Mouse (Mus musculus) heart, adult 2 months (tissue): ENCODE results near the gene Opn1sw. TPM values are rescaled to one million over a fixed set of nuclear protein-coding genes. Genes with fewer than 3 reads are reported as not detected.
"Not testable (repeated sequence)": the region's sequence is repeated elsewhere in the genome, so short reads cannot be mapped to it uniquely, and the experiment has no call there.

Source experiments
- DNase-seq, 2 experiments: peaks; one replicate each; pipeline ENCODE4 v3.0.0; 2021
- H3K27ac ChIP-seq: fragments of 200-600 bp; 2 replicates; pipeline ENCODE4 v1.8.1; 2022
- H3K27me3 ChIP-seq: fragments of 200-500 bp; 2 replicates; pipeline ENCODE4 v1.6.1; 2012; ENCODE audit warnings: mild to moderate bottlenecking, low read length, inconsistent platforms, mixed read lengths; ENCODE audit not compliant: control insufficient read depth, insufficient read depth
- H3K36me3 ChIP-seq: fragments of 200-500 bp; 2 replicates; pipeline ENCODE4 v1.6.1; 2012; ENCODE audit warnings: low read length, inconsistent platforms; ENCODE audit not compliant: control insufficient read depth, insufficient read depth
- H3K4me1 ChIP-seq: fragments of 200-500 bp; 2 replicates; pipeline ENCODE4 v1.6.1; 2011; ENCODE audit warnings: low read length; ENCODE audit not compliant: control insufficient read depth, insufficient read depth
- H3K4me3 ChIP-seq: fragments of 200-600 bp; 2 replicates; pipeline ENCODE4 v1.8.1; 2022
- H3K79me2 ChIP-seq: fragments of 200-500 bp; replicated peaks from 2 replicates; pipeline ENCODE4 v1.6.1; 2012; ENCODE audit warnings: mild to moderate bottlenecking, inconsistent platforms, low read length, moderate library complexity, mixed read lengths; ENCODE audit not compliant: control insufficient read depth, insufficient read depth
- H3K9ac ChIP-seq: fragments of 200-500 bp; 2 replicates; pipeline ENCODE4 v1.6.1; 2012; ENCODE audit warnings: low read depth, mild to moderate bottlenecking, control low read depth, inconsistent platforms, low read length, mixed read lengths
- CTCF ChIP-seq: fragments of 200-600 bp; IDR thresholded peaks from 2 replicates; pipeline ENCODE4 v1.8.1; 2022; ENCODE audit warnings: antibody characterized with exemption, mild to moderate bottlenecking, moderate library complexity
- EP300 ChIP-seq: fragments of 200-500 bp; IDR thresholded peaks from 2 replicates; pipeline ENCODE4 v1.6.1; 2011; ENCODE audit warnings: low read depth, low read length, control low read depth; ENCODE audit not compliant: insufficient read depth
- POLR2A ChIP-seq: fragments of 200-500 bp; IDR thresholded peaks from 2 replicates; pipeline ENCODE4 v1.6.1; 2011; ENCODE audit warnings: mild to moderate bottlenecking, low read depth, low read length, control low read depth; ENCODE audit not compliant: insufficient read depth
- WGBS: fragments of 180-500 bp; shearing (Covaris S2); methylation state at CpG from one replicate; pipeline ENCODE4 v1.1.7; 2018; 5-methylcytosine and 5-hydroxymethylcytosine counted together
- intact Hi-C: fragments of 180-260 bp; cut with DNase I; formaldehyde crosslinking; loops from one replicate; pipeline ENCODE4 v1.15.1; 2025
- polyA plus RNA-seq: library from polyadenylated mRNA; depleted of rRNA; stranded (reverse); fragments of >200 nt; gene quantifications from 2 replicates; pipeline ENCODE4 v1.2.3, GENCODE M21; 2012
- total RNA-seq, 2 experiments: library from RNA; stranded (reverse); gene quantifications; 2 replicates each; pipeline ENCODE4 v1.2.3; 2021

Opn1sw gene
- total and polyA plus RNA-seq, 3 experiments: not detected

DNA sequence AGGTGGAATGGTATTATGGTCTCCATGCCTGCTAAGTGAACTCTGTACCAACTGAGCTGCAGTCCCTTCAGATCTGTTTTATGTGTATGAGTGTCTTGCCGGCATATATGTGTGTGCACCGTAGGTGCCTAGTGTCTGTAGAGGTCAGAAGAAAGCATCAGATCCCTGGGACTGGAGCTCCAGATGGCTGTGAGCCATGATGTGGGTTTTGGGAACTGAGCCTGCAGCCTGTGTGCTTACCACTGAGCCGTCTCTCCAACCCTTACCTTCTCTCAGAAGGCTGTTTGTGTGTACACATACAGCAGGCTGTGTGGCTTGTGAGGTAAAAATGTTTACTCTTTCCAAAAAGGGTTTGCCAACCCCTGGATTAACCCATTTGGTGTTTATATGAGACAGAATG is 28.9 kb downstream of the Opn1sw start:
- peak overlapping the region; percentile 74 for H3K27ac ChIP-seq
- H3K36me3 ChIP-seq: peaks cover 54% of the 10 kb centered on the region

DNA sequence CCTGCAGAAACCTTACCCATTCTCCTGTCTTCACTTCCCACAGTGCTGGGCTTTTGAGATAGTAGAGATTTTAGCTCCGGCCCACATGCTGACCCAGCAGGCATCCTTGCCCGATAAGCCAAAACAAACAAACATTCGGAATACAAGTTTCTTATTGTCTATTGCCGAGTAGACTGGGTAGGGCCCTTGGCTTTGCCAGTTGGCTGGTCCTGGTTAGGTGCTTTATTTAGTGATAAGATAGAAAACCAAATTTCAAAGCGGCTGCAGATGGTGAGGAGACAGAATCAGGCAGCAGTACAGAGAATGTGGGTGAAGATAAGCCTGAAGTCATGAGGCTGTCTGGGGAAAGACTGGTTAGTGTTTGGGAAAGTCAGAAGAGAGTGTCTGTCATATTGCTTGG is 35.5 kb downstream of the Opn1sw start:
- H3K9ac ChIP-seq: peak overlapping the region; percentile 30
- H3K4me3 ChIP-seq: no peak overlapping the region
- H3K27me3 ChIP-seq: no peaks in the 10 kb centered on the region
- peak overlapping the region; percentile 10; the same call in 1 of the 2 replicates for H3K27ac ChIP-seq
- no peak for DNase-seq
- 16% methylated on average over 5 of the region's 5 CpGs for WGBS
- peaks cover 18% of the 10 kb centered on the region for H3K4me1 ChIP-seq
- intact Hi-C loops: no loop called here
- peaks cover 38% of the 10 kb centered on the region for H3K36me3 ChIP-seq
- TF ChIP-seq POLR2A (no peak), CTCF (no peak), EP300 (no peak)
- peaks cover 2% of the 10 kb centered on the region; the same call in 1 of the 2 replicates for H3K79me2 ChIP-seq

More for the DNA sequence above, 28.9 kb downstream of the Opn1sw start:
- H3K4me3 ChIP-seq: no peak overlapping the region
- TF ChIP-seq CTCF (no peak), EP300 (no peak), POLR2A (no peak)
- H3K9ac ChIP-seq: peak overlapping the region; percentile 48
- DNase-seq: peak; percentile 31 to 36
- H3K27me3 ChIP-seq: no peaks in the 10 kb centered on the region
- WGBS: 55% methylated on average over 3 of the region's 3 CpGs
- H3K4me1 ChIP-seq: peaks cover 11% of the 10 kb centered on the region
- intact Hi-C loops: no loop called here
- H3K79me2 ChIP-seq: peaks cover 2% of the 10 kb centered on the region; the same call in 1 of the 2 replicates

DNA sequence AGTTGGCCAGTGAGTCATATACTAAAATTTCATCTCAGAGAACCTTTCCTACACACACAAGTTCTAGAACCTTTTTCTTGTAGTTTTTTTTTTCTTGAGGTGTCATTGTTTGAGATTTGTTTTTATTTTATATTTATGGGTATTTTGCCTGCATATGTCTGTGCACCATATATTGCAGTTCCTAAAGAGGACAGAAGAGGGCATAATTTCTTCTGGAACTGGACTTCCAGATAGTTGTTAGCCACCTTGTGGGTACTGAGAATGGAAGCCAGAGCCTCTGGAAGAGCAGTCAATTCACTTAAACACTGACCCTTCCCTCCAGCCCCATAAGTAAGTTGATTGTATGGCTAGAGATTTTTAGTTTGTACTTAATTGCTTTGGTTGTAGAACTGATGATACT is 36.7 kb downstream of the Opn1sw start:
- H3K36me3 ChIP-seq: peaks cover 27% of the 10 kb centered on the region
- intact Hi-C loops: no loop called here
- TF ChIP-seq CTCF (peak; percentile 61), POLR2A (no peak), EP300 (no peak)
- no peaks in the 10 kb centered on the region for H3K27me3 ChIP-seq
- H3K79me2 ChIP-seq: peaks cover 2% of the 10 kb centered on the region; the same call in 1 of the 2 replicates
- no peak for DNase-seq
- no peak overlapping the region for H3K4me3 ChIP-seq
- H3K9ac ChIP-seq: no peak overlapping the region
- no peak overlapping the region for H3K27ac ChIP-seq
- H3K4me1 ChIP-seq: peaks cover 15% of the 10 kb centered on the region

DNA sequence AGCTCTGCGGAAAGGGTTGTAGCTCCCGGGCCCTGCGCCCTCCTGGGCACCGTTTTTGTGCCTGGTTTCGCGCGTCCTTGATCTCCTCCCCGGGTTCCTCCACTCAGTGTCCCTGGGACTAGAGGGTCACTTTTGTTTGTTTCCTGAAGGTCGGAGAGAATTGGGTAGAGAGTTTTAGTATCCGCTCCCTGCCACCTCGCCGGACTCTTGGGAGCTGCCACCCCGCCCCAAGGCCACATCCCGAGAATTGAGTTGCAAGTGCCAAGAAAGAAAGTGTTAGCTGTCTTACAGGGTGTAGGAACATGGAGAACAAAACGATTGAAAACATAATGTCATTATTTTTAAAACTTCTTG is 39.9 kb downstream of the Opn1sw start:
- Histone ChIP-seq H3K4me1 (peaks cover 13% of the 10 kb centered on the region), H3K4me3 (peak overlapping the region; percentile 91), H3K9ac (peak overlapping the region; percentile 84), H3K79me2 (no peaks in the 10 kb centered on the region), H3K27ac (peak overlapping the region; percentile 93), H3K27me3 (no peaks in the 10 kb centered on the region), H3K36me3 (peaks cover 20% of the 10 kb centered on the region)
- DNase-seq: no peak
- TF ChIP-seq CTCF (no peak), POLR2A (no peak), EP300 (no peak)
- WGBS: under 1% methylated on average over 15 of the region's 15 CpGs
- intact Hi-C loops: loop anchor here (5.0 kb wide), 3 partner anchors 76 to 186 kb away; partner anchors contain the start of genes Atp6v1fnb and Hilpda

DNA sequence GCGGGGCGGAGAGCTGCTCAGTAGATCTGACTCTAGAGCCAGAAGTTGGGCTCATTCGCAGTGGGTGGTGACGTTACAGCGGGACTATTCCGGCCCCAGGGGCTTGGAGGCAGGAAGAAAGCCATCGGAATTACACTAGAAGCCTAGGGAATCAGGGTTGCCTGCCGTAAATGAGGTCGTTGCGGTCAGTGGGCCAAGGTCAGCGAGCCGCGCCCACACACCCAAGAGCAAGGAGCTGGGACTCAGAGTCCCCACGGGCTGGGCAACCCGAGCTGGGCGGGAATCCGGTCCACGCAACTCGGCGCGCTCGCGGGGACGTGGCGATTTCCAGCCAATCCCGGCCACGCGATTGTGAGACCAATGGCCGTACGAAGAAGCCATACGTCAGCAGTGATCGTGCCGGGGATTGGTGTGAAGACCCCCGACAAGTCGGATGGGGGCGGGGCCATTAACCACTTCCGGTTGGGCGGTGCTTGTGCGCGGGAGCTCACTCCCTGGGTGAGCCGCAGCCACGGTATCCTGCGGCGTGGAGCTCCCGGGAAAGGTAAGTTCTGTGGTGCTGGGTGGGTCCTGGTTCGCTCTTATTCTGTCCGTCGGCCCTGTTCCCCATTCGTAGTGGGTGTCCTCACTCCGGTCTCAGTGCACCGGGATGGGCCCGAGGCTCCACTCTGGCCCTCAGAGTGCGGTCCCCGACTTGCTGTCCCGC is 40.5 kb downstream of the Opn1sw start, which contains the start of gene Calu:
TSS of gene Calu (plus strand) at position 405 of the 706 bp plus-strand sequence.
- WGBS: under 1% methylated on average over 54 of the region's 55 CpGs
- peak within 1 kb of the TSS; percentile 91 for H3K4me3 ChIP-seq
- TF ChIP-seq EP300: no peak
- peak; percentile 98 for TF ChIP-seq POLR2A
- intact Hi-C loops: loop anchor here (5.0 kb wide), 3 partner anchors 76 to 186 kb away; partner anchors contain the start of genes Atp6v1fnb and Hilpda
- peak within 1 kb of the TSS; percentile 93 for H3K27ac ChIP-seq
- DNase-seq: peak; percentile 99
- H3K4me1 ChIP-seq: peaks cover 10% of the 10 kb centered on the region
- H3K79me2 ChIP-seq: no peaks in the 10 kb centered on the region
- H3K9ac ChIP-seq: peak within 1 kb of the TSS; percentile 84
- no peaks in the 10 kb centered on the region for H3K27me3 ChIP-seq
- peaks cover 17% of the 10 kb centered on the region for H3K36me3 ChIP-seq

DNA sequence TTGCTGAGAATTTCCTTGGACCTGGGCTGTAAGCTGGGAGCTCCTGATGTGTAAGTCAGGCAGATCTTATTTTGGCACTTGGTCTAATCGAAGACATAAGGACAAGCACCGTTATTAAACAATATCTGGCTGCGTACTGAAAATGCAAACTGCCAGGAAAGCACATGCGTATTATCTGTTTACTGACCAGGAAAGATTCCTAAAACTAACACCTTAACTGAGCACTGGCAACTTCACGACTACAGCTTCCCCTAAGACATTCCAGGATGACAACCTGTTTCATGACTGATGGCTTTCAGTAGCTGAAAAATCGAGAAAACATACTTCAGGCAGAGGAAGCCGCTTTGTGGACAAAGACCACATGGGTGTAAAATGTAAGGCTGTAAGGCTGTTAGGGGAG is 41.1 kb downstream of the Opn1sw start:
- H3K79me2 ChIP-seq: no peaks in the 10 kb centered on the region
- 34% methylated on average over 7 of the region's 7 CpGs for WGBS
- H3K4me1 ChIP-seq: peaks cover 7% of the 10 kb centered on the region
- intact Hi-C loops: loop anchor here (5.0 kb wide), 3 partner anchors 75 to 185 kb away; partner anchors contain the start of genes Atp6v1fnb and Hilpda
- H3K27ac ChIP-seq: peak overlapping the region; percentile 93
- H3K9ac ChIP-seq: peak overlapping the region; percentile 71
- H3K4me3 ChIP-seq: peak overlapping the region; percentile 91
- H3K36me3 ChIP-seq: peaks cover 11% of the 10 kb centered on the region
- TF ChIP-seq EP300: no peak
- no peak for TF ChIP-seq CTCF
- no peak for TF ChIP-seq POLR2A
- no peak for DNase-seq
- H3K27me3 ChIP-seq: no peaks in the 10 kb centered on the region

DNA sequence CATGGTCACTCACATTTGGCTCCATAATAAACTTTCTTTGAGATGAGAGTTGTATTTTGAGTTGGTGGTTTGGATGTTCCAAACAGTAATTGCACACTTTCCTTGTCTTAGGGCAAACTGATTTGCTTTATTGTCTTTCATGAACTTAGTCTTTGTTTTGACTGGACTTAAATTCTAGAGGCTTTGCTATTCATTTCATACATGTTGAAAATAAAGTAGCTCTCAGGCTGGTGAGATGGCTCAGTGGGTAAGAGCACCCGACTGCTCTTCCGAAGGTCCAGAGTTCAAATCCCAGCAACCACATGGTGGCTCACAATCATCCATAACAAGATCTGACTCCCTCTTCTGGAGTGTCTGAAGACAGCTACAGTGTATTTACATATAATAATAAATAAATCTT is 41.8 kb downstream of the Opn1sw start:
- H3K27me3 ChIP-seq, H3K4me3 ChIP-seq, H3K36me3 ChIP-seq, H3K9ac ChIP-seq, H3K27ac ChIP-seq, H3K4me1 ChIP-seq, H3K79me2 ChIP-seq, DNase-seq: not testable (repeated sequence)
- WGBS: 97% methylated on average over 2 of the region's 2 CpGs
- intact Hi-C loops: loop anchor here (5.0 kb wide), 3 partner anchors 74 to 184 kb away; partner anchors contain the start of genes Atp6v1fnb and Hilpda
